Mouse (Mus musculus) liver, adult 2 months (tissue): ENCODE measurements at regions not wholly inside any gene's neighbourhood (a gene's known extent, or its start where the extent isn't known, plus 50 kb on each side); places are given as distances from the start of the nearest gene placed in this dataset.

Source experiments
- CTCF ChIP-seq: fragments of 200-500 bp; IDR thresholded peaks from 2 replicates; pipeline ENCODE4 v1.5.1; 2011; ENCODE audit warnings: low read depth, low read length, control low read depth
- POLR2A ChIP-seq: fragments of 200-500 bp; IDR thresholded peaks from 2 replicates; pipeline ENCODE4 v1.6.1; 2011; ENCODE audit warnings: low read length, control low read depth; ENCODE audit not compliant: insufficient read depth; ENCODE audit errors: extremely low read depth

- TF ChIP-seq CTCF (no peak), POLR2A (no peak)
Measured at GRCm38 (mm10) chr6:103268984-103269383, 241.4 kb upstream of the Chl1 start.
